Mouse (Mus musculus): ENCODE results near the gene Ehmt1.

GRCm38 (mm10) chr2:24919839-24920175 is 393 bp upstream of the Ehmt1 start:
- no peak for TF ChIP-seq POLR2A (IDR thresholded peaks at IDR 0.05; ENCODE audit: borderline replicate concordance, low read depth, low read length)
- no peak for TF ChIP-seq CTCF (IDR thresholded peaks at IDR 0.05; ENCODE audit: low read depth, low read length)
